Mouse (Mus musculus) ES-E14 (cell line): ENCODE data around the gene Nsun2. TPM values are rescaled to one million over a fixed set of nuclear protein-coding genes. Genes with fewer than 3 reads are reported as not detected.

ENCODE experiments used
- DNase-seq: peaks from one replicate; pipeline ENCODE4 v3.0.0-alpha.2; 2013; ENCODE audit warnings: low read depth, low spot score
- H3K27ac ChIP-seq: 2 replicates; pipeline ENCODE4 v1.5.1; 2012; ENCODE audit warnings: low read depth, mild to moderate bottlenecking, low read length, moderate library complexity, mixed read lengths; ENCODE audit not compliant: poor library complexity, insufficient read depth, severe bottlenecking
- H3K36me3 ChIP-seq: 2 replicates; pipeline ENCODE4 v1.6.1; 2012; ENCODE audit warnings: mild to moderate bottlenecking, low read length, moderate library complexity, mixed read lengths; ENCODE audit not compliant: control insufficient read depth, poor library complexity, insufficient read depth, severe bottlenecking
- H3K4me1 ChIP-seq, 2 experiments: fragments of 150-350 bp in 1 of 2; sonication (generic) in 1 of 2; 2 replicates each; pipeline ENCODE4 v1.6.1; 2012; ENCODE audit warnings: low read length in 2 of 2, mild to moderate bottlenecking in 1 of 2, mixed read lengths in 1 of 2; ENCODE audit not compliant: control insufficient read depth in 2 of 2, insufficient read depth in 2 of 2, poor library complexity in 1 of 2
- H3K4me3 ChIP-seq, 2 experiments: fragments of 150-350 bp in 1 of 2; sonication (generic) in 1 of 2; 2 replicates each; pipeline ENCODE4 v1.5.1; 2012; ENCODE audit warnings: low read length in 2 of 2, low read depth in 1 of 2, mild to moderate bottlenecking in 1 of 2, mixed read lengths in 1 of 2; ENCODE audit not compliant: insufficient read depth in 1 of 2, poor library complexity in 1 of 2, severe bottlenecking in 1 of 2
- H3K9ac ChIP-seq: 2 replicates; pipeline ENCODE4 v1.6.1; 2012; ENCODE audit warnings: low read depth, mild to moderate bottlenecking, low read length, mixed read lengths; ENCODE audit not compliant: poor library complexity, insufficient read depth, severe bottlenecking
- H3K9me3 ChIP-seq: fragments of 150-350 bp; sonication (generic); 2 replicates; pipeline ENCODE4 v1.6.1; 2012; ENCODE audit warnings: low read depth, mild to moderate bottlenecking, low read length; ENCODE audit not compliant: control insufficient read depth, insufficient read depth
- CHD2 ChIP-seq: IDR thresholded peaks from 2 replicates; pipeline ENCODE4 v1.6.1; 2014; ENCODE audit warnings: mild to moderate bottlenecking, low read depth, low read length, inconsistent platforms
- HCFC1 ChIP-seq: IDR thresholded peaks from 2 replicates; pipeline ENCODE4 v1.6.1; 2012; ENCODE audit warnings: low read length, inconsistent platforms, borderline replicate concordance; ENCODE audit not compliant: insufficient read depth
- MAFK ChIP-seq: IDR thresholded peaks from 2 replicates; pipeline ENCODE4 v1.6.1; 2014; ENCODE audit warnings: mild to moderate bottlenecking, low read depth, low read length, inconsistent platforms; ENCODE audit not compliant: insufficient read depth
- ZC3H11A ChIP-seq: IDR thresholded peaks from 2 replicates; pipeline ENCODE4 v1.6.1; 2012; ENCODE audit warnings: low read depth, mild to moderate bottlenecking, inconsistent platforms, low read length, borderline replicate concordance
- ZNF384 ChIP-seq: IDR thresholded peaks from 2 replicates; pipeline ENCODE4 v1.6.1; 2012; ENCODE audit warnings: low read depth, low read length, inconsistent platforms
- in situ Hi-C, 2 experiments: fragments of 600-800 bp; cut with MboI; formaldehyde crosslinking; loops; one replicate each; pipeline ENCODE4 v1.15.1; 2025; ENCODE audit warnings: low sequenced_read_pairs in 2 of 2, inconsistent platforms in 1 of 2; ENCODE audit not compliant: unreplicated experiment in 2 of 2
- total RNA-seq: library from RNA; depleted of rRNA; stranded (reverse); fragments of 300-350 nt; gene quantifications from 2 replicates; pipeline ENCODE4 v1.2.3, GENCODE M21; 2012

Nsun2 gene
- total RNA-seq, 1 experiment, result 220 TPM

- H3K9me3 ChIP-seq, result no peaks in the 10 kb centered on the region
- TF ChIP-seq MAFK (no peak), CHD2 (no peak), ZNF384 (no peak), HCFC1 (no peak), ZC3H11A (no peak)
- H3K4me1 ChIP-seq, result peaks cover 0 to 4% of the 10 kb centered on the region in 2 experiments; a peak in 1 of 4 replicates
- in situ Hi-C loops, result no loop called here
- no peak for DNase-seq
- H3K36me3 ChIP-seq, result no peaks in the 10 kb centered on the region
- no peak overlapping the region for H3K9ac ChIP-seq
- no peak overlapping the region for H3K27ac ChIP-seq
- H3K4me3 ChIP-seq, result no peak overlapping the region
Measured at GRCm38 (mm10) chr13:69576676-69577075, 43.1 kb downstream of the Nsun2 start.

GRCm38 (mm10) chr13:69577181-69577834, 43.8 kb downstream of the Nsun2 start:
- no peaks in the 10 kb centered on the region for H3K9me3 ChIP-seq
- H3K36me3 ChIP-seq, result no peaks in the 10 kb centered on the region
- DNase-seq, result no peak
- in situ Hi-C loops, result no loop called here
- no peak overlapping the region for H3K4me3 ChIP-seq
- H3K27ac ChIP-seq, result no peak overlapping the region; the same call in 1 of the 2 replicates
- peaks cover 0 to 4% of the 10 kb centered on the region in 2 experiments; a peak in 1 of 4 replicates for H3K4me1 ChIP-seq
- TF ChIP-seq MAFK (no peak), CHD2 (no peak), ZNF384 (no peak), ZC3H11A (no peak)
- H3K9ac ChIP-seq, result no peak overlapping the region

- DNase-seq, result no peak
- H3K4me1 ChIP-seq, result peaks cover 3 to 15% of the 10 kb centered on the region in 2 experiments; a peak in 2 of 4 replicates
- in situ Hi-C loops, result no loop called here
- H3K4me3 ChIP-seq, result no peak overlapping the region
- H3K9me3 ChIP-seq, result no peaks in the 10 kb centered on the region
- H3K9ac ChIP-seq, result no peak overlapping the region
- no peaks in the 10 kb centered on the region for H3K36me3 ChIP-seq
- no peak overlapping the region for H3K27ac ChIP-seq
- TF ChIP-seq HCFC1 (no peak), MAFK (no peak), ZC3H11A (no peak), ZNF384 (no peak), CHD2 (no peak)
Measured at GRCm38 (mm10) chr13:69582411-69582810, 48.9 kb downstream of the Nsun2 start.

GRCm38 (mm10) chr13:69583591-69583990, 50.0 kb downstream of the Nsun2 start:
- H3K9me3 ChIP-seq, result no peaks in the 10 kb centered on the region
- no peak overlapping the region for H3K4me3 ChIP-seq
- H3K9ac ChIP-seq, result no peak overlapping the region
- TF ChIP-seq CHD2 (no peak), ZC3H11A (no peak), ZNF384 (no peak)
- no peak overlapping the region for H3K27ac ChIP-seq
- peaks cover 3 to 15% of the 10 kb centered on the region in 2 experiments; a peak in 2 of 4 replicates for H3K4me1 ChIP-seq
- H3K36me3 ChIP-seq, result no peaks in the 10 kb centered on the region
- in situ Hi-C loops, result no loop called here
- no peak for DNase-seq

- DNase-seq, result peak; percentile 28
- Histone ChIP-seq H3K4me1 (peaks cover 3 to 15% of the 10 kb centered on the region in 2 experiments; a peak in 2 of 4 replicates), H3K27ac (no peak overlapping the region), H3K9me3 (no peaks in the 10 kb centered on the region), H3K36me3 (no peaks in the 10 kb centered on the region), H3K9ac (no peak overlapping the region), H3K4me3 (no peak overlapping the region)
- TF ChIP-seq ZNF384 (no peak), MAFK (no peak), CHD2 (no peak), HCFC1 (no peak), ZC3H11A (no peak)
- in situ Hi-C loops, result no loop called here
Measured at GRCm38 (mm10) chr13:69585828-69586227, 52.3 kb downstream of the Nsun2 start.
